Mouse (Mus musculus): ENCODE results near the gene Ccne1. TPM values are rescaled to one million over a fixed set of nuclear protein-coding genes. Genes with fewer than 3 reads are reported as not detected.
A peak's percentile ranks its signal among the peaks of the same experiment; 100 is the strongest.

The Ccne1 gene
- polyA plus RNA-seq (2015; fragmentation: Nextera tagmentation; extraction: Ambion mirVana): 76.3 and 77.5 TPM in 2 replicates

DNA sequence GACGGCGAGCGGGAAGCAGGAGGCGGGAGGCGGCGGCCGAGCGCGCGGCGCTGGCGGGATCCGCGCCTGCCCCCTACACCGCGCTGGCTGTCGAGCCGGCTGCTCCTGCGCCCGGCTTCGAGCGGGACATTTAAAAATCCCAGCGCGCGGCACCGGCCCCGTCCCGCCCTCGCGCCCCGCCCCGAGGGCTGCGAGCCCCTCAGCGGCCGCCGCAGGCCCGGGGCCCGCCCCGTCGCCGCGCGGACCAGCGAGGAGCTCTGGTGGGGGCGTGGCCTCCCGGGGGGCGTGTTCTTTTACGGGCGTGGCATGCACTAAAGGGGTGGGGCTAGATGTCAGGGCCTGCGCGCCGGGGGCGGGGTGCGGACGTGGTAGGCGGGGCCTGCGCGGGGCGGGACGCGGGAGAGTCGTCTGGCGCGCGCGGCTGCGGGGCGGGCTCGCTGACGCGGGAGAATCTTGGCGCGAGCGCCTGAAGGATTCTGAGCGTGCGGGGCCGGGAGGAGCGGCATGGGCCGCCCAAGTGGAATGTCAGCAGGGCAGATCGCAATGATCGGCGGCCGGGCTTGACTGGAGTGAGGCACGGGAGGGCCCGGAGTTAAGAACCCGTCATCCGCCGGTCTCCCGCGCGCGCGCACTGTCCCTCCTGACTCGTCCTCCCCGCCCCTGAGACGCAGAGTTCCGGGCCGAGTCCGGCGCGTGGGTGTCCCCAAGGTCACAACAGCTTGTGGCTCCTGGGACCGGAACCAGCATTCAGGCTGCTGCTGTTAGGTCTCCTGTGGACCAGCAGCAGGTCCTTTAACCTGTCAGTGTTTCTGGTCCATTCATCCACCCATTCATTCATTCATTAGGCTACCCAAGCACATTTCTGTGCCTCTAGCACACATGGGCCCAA is at the start of gene Ccne1:
TSS of gene Ccne1 (minus strand) at position 164 of the 889 bp plus-strand sequence.
- ATAC-seq (ENCODE audit: low FRiP score, low read depth): peak; percentile 90
- H3K27me3 ChIP-seq: no peaks in the 10 kb centered on the region
- H3K4me1 ChIP-seq: peaks cover 44% of the 10 kb centered on the region
- H3K9me3 ChIP-seq: no peaks in the 10 kb centered on the region
- H3K4me2 ChIP-seq (replicated peaks): peak within 1 kb of the TSS; percentile 93
- peak within 1 kb of the TSS; percentile 89 for H3K4me3 ChIP-seq
- peaks cover 20% of the 10 kb centered on the region for H3K36me3 ChIP-seq
- peak within 1 kb of the TSS; percentile 87 for H3K9ac ChIP-seq
- WGBS: under 1% methylated on average over 95 of the region's 102 CpGs
- peak within 1 kb of the TSS; percentile 52; the same call in 1 of the 2 replicates for H3K27ac ChIP-seq

DNA sequence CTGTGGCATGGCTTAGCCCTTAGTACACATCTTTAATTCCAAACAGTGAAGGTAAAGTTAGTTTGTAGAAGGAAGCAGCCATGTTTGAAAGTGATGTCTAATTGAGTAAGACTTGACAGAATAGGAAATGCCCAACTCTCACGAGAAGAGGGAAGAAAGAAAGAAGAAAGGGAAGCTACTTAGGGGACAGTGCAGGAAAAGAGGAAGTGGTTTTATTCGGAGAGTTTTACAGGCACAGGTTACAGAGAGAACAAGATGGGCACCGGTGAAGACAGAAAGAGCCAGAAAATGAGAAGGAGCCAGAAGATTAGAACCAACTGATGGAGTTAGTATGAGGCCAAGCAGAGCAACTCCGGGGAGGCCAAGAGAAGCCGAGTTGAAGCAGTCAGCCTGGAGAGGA is 48.5 kb upstream of the Ccne1 start:
- Histone ChIP-seq H3K27me3 (no peaks in the 10 kb centered on the region), H3K4me3 (no peak overlapping the region), H3K9me3 (no peaks in the 10 kb centered on the region), H3K27ac (no peak overlapping the region), H3K4me2 (replicated peaks) (no peak overlapping the region), H3K36me3 (no peaks in the 10 kb centered on the region), H3K9ac (no peak overlapping the region), H3K4me1 (no peaks in the 10 kb centered on the region)
- ATAC-seq (ENCODE audit: low FRiP score, low read depth): no peak
- 82% methylated on average over 5 of the region's 5 CpGs for WGBS

DNA sequence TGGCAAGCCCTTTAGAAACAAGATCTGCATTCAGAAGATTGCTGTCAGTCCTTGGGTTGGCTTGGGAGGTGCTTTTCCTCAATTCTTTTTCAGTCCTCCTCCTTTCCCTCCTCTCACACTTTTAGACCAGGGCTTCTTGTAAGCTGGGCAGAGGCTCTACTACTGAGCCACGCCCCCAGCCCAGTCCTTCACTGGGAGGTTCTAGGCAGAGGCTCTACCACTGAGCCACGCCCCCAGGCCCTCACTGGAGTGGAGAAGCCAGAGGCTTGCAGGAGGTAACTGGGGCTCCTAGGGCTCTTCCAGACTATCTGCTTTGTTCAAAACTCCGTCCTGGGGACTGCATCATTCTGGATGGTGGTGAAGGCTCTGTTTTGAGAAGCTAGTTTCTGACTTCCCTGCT is 45.2 kb upstream of the Ccne1 start:
- Histone ChIP-seq H3K4me1 (no peaks in the 10 kb centered on the region), H3K9ac (no peak overlapping the region), H3K27ac (no peak overlapping the region), H3K36me3 (no peaks in the 10 kb centered on the region), H3K27me3 (no peaks in the 10 kb centered on the region), H3K4me3 (no peak overlapping the region), H3K4me2 (replicated peaks) (no peak overlapping the region), H3K9me3 (no peaks in the 10 kb centered on the region)
- ATAC-seq (ENCODE audit: low FRiP score, low read depth): no peak
- 81% methylated on average over 3 of the region's 3 CpGs for WGBS

DNA sequence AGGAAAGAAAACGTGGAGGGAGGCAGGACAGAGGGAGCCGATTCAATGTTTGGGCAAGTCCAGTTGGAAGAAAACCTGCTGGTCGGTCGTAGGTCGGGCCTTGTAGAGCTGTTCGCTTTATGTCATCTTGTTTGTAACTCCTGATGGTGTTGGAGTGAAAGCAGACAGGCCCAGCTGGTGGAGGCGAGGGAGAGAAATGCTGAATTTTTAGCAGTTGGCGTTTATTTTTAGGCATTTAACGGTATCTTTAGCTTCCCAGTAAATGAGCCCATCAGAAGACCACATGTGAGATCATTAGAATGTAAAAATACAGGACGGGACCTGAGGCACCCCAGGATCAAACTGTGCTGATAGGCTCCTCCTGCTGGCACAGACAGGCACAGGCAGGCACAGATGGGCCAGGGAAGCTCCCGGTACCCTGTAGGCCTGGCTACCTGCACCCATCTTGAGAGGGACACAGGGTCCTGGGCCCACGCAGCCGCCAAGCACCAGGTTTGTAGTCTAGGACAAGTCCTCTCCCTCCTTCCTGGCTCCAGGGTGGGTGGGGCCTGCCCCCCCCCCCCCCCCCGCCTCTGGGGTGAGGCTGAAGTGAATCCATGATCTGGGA is 44.5 kb upstream of the Ccne1 start:
- Histone ChIP-seq H3K4me2 (replicated peaks) (no peak overlapping the region), H3K36me3 (no peaks in the 10 kb centered on the region), H3K4me3 (no peak overlapping the region), H3K4me1 (no peaks in the 10 kb centered on the region), H3K9me3 (no peaks in the 10 kb centered on the region), H3K27ac (no peak overlapping the region), H3K27me3 (no peaks in the 10 kb centered on the region), H3K9ac (no peak overlapping the region)
- 64% methylated on average over 13 of the region's 14 CpGs for WGBS
- no peak for ATAC-seq (ENCODE audit: low FRiP score, low read depth)

DNA sequence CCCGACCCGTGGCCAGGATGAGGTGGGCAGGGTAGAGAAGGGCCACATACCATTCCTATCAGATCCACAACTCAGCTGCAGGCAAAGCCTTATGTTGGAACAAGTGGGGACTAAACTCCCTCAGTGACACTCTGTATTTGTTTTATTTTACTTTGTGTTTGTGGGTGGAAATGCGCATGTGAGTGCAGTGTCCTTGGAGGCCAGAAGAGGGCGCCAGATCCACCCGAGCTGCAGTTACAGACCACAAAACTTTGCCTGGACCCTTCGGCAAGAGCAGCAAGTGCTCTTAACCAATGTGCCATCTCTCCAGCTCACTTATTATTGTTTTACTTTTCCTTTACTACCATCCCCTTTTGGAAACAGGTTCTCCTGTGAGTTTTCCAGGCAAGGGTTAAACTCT is 40.1 kb upstream of the Ccne1 start:
- Histone ChIP-seq H3K27me3 (no peaks in the 10 kb centered on the region), H3K36me3 (no peaks in the 10 kb centered on the region), H3K9me3 (no peaks in the 10 kb centered on the region), H3K9ac (no peak overlapping the region), H3K4me2 (replicated peaks) (no peak overlapping the region), H3K4me3 (no peak overlapping the region), H3K27ac (no peak overlapping the region), H3K4me1 (no peaks in the 10 kb centered on the region)
- no peak for ATAC-seq (ENCODE audit: low FRiP score, low read depth)
- WGBS: 88% methylated on average over 6 of the region's 6 CpGs

DNA sequence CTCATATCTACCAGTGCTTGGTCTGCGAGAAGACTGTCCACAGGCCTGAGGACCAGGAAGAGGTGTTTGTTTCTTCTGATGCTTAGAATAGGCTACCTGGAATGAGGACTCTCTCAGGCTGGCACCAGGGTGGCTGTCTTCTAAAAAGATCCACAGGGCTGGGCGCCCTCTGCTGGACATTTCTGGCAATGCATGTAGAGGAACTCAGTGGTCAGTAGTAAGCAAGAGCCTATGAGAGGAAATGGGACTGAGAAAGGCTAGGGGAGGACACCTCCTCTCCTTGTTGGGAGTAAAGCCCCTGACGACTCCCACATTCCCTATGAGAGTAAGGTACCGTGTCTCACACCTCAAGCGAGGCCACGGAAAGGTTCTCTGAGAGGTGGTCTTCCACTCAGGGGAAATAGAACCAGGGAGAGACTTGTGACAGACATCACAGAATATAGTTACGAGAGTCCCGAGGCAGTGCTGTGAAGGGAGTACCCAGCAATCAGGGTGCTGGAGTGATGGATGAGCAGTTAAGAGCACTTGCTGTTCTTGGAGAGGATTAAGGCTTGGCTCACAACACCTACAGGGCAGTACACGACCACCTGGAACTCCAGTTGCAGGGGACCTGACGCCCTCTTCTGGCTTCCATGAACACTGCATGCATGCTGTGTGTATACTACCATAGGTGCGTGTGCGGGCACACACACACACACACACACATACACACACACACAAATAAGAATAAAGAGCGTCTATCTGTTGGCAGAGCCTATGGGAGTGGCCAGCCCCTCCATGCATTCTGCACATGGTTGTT is 34.6 kb upstream of the Ccne1 start:
- no peak overlapping the region for H3K27ac ChIP-seq
- H3K27me3 ChIP-seq: no peaks in the 10 kb centered on the region
- no peaks in the 10 kb centered on the region for H3K36me3 ChIP-seq
- H3K9me3 ChIP-seq: no peaks in the 10 kb centered on the region
- 68% methylated on average over 13 of the region's 13 CpGs for WGBS
- H3K4me1 ChIP-seq: 0 out of 2 replicates have a peak, but pooled peaks cover 6% of the 10 kb centered on the region
- no peak overlapping the region for H3K4me3 ChIP-seq
- H3K4me2 ChIP-seq (replicated peaks): no peak overlapping the region
- no peak overlapping the region for H3K9ac ChIP-seq
- peak; percentile 62 for ATAC-seq (ENCODE audit: low FRiP score, low read depth)

DNA sequence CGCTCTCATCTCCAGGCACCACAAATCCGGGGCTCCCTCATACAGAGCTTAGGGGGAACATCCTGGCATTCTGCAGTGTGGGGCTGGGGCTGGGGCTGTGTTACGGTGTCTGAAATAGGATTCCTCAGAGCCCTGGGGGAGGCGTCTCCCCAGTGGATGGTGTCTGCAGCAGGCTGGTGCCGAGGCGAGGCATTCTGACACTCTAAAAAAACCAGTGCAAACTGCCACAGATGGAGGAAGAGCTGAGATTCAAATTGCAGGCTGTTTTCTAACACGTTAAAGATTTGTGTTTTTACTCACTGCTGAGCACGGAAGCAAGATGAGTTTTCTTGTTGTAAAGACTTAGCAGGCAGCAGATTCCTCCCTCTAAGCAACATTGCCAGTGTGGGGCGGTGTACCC is 33.0 kb upstream of the Ccne1 start:
- H3K9ac ChIP-seq: peak overlapping the region; percentile 43
- H3K27me3 ChIP-seq: no peaks in the 10 kb centered on the region
- 34% methylated on average over 9 of the region's 9 CpGs for WGBS
- H3K4me2 ChIP-seq (replicated peaks): no peak overlapping the region
- no peak overlapping the region for H3K27ac ChIP-seq
- H3K4me3 ChIP-seq: no peak overlapping the region
- H3K4me1 ChIP-seq: 0 out of 2 replicates have a peak, but pooled peaks cover 6% of the 10 kb centered on the region
- no peak for ATAC-seq (ENCODE audit: low FRiP score, low read depth)
- no peaks in the 10 kb centered on the region for H3K9me3 ChIP-seq
- no peaks in the 10 kb centered on the region for H3K36me3 ChIP-seq

DNA sequence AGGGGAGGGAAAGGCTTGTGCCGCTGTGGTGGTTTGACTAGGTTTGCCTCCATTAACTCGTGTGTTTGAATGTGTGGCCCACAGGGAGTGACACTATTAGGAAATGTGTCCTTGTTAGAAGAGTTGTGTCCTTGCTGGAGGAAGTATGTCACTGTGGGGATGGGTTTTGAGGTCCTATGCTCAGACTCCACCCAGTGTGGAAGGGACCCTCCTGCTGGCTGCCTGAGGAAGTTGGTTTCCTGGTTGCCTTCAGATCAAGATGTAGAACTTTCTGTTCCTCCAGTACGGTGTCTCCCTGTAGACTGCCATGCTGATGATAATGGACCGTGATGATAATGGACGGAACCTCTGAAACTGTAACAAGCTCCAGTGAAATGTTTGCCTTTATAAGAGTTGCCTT is 27.1 kb upstream of the Ccne1 start:
- Histone ChIP-seq H3K9ac (no peak overlapping the region), H3K36me3 (no peaks in the 10 kb centered on the region), H3K4me1 (peaks cover 17% of the 10 kb centered on the region), H3K27me3 (no peaks in the 10 kb centered on the region), H3K4me3 (no peak overlapping the region), H3K4me2 (replicated peaks) (no peak overlapping the region), H3K27ac (no peak overlapping the region), H3K9me3 (no peaks in the 10 kb centered on the region)
- ATAC-seq (ENCODE audit: low FRiP score, low read depth): no peak
- 92% methylated on average over 5 of the region's 5 CpGs for WGBS

DNA sequence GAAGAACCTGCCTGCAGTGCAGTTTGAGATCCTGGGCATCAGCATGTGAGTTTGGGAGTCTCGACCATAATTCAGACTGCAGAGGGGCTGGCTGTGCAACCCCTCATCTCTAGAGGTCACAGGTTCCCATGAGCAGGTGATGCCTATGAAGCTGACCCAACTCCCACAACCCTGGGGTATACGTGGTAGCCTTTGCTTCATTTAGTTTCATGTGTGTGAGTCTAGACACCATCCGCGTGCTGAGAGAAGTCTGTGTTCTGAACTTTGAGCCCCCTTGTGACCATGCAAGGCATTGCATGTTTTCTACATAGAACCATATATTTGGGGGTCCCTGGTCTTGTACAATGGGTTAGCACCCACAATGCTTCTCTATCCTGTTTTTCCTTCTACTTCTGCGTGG is 23.9 kb upstream of the Ccne1 start:
- H3K36me3 ChIP-seq: no peaks in the 10 kb centered on the region
- H3K4me3 ChIP-seq: no peak overlapping the region
- WGBS: 24% methylated on average over 5 of the region's 5 CpGs
- peaks cover 20% of the 10 kb centered on the region for H3K4me1 ChIP-seq
- peak; percentile 19; the same call in 1 of the 2 replicates for ATAC-seq (ENCODE audit: low FRiP score, low read depth)
- H3K9ac ChIP-seq: no peak overlapping the region
- no peak overlapping the region for H3K4me2 ChIP-seq (replicated peaks)
- H3K27ac ChIP-seq: no peak overlapping the region
- H3K9me3 ChIP-seq: no peaks in the 10 kb centered on the region
- H3K27me3 ChIP-seq: no peaks in the 10 kb centered on the region

DNA sequence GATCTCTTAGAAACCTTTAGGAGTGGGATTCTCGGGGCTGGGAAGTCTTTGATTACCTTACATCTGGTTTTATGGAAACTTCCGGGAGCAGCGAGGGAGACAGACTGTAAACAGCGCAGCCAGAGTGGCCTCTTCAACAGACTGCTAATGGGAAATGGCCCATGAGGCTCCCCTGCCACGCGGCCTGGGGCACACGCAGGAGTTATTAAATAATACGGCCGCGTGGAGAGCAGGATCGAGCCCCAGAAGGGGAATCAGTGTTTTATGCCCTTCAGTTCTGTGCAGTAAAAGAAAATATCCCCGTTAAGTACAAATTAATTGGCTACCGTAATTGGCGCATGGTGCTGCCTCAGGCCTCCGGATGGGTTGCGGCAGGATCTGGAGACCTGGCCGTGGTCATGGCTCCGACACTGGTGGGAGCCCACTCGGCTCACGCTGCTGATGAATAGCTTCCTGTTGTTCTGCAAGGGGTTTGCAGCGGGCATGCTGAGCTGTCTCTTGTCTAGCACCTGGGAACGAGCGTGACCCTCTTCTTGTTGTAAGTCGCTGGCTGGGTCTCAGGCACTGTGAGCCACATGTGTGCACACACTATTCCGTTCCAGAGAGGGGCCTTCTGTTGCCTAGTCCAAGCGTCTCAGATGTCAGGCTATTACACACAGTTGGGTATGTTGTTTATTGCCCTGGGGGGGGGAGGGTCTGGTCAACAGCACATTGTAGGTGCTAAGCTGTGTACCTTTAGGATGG is 22.8 kb upstream of the Ccne1 start:
- 0 out of 2 replicates have a peak, but pooled peaks have one; percentile 35 for ATAC-seq (ENCODE audit: low FRiP score, low read depth)
- no peaks in the 10 kb centered on the region for H3K9me3 ChIP-seq
- H3K27me3 ChIP-seq: no peaks in the 10 kb centered on the region
- no peaks in the 10 kb centered on the region for H3K36me3 ChIP-seq
- peaks cover 29% of the 10 kb centered on the region for H3K4me1 ChIP-seq
- peak overlapping the region; percentile 36 for H3K4me2 ChIP-seq (replicated peaks)
- 14% methylated on average over 26 of the region's 26 CpGs for WGBS
- H3K9ac ChIP-seq: peak overlapping the region; percentile 13; the same call in 1 of the 2 replicates
- H3K4me3 ChIP-seq: peak overlapping the region; percentile 14; the same call in 1 of the 2 replicates
- peak overlapping the region; percentile 58; the same call in 1 of the 2 replicates for H3K27ac ChIP-seq

DNA sequence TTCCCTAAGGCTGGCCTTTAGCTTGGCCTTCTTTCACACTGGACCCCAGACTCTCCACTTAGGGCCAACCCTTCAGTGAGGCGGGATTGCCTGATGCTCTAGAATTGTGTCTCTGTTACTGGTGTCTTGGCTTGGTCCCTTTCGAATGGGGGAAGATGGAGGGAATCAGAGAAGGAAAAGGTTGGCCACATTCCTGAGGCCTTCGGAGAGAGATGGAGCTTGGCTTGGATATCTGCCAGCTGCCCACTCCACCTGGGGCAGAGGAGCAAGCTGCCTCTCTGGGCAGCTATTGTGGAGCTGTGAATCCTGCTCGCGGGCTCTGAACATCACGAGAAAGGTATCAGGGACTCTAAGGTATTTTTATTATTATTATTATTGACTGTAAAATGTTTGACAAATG is 22.2 kb upstream of the Ccne1 start:
- no peak overlapping the region for H3K4me3 ChIP-seq
- H3K9me3 ChIP-seq: no peaks in the 10 kb centered on the region
- no peaks in the 10 kb centered on the region for H3K27me3 ChIP-seq
- H3K36me3 ChIP-seq: no peaks in the 10 kb centered on the region
- H3K4me1 ChIP-seq: peaks cover 29% of the 10 kb centered on the region
- no peak overlapping the region for H3K27ac ChIP-seq
- 50% methylated on average over 6 of the region's 6 CpGs for WGBS
- no peak for ATAC-seq (ENCODE audit: low FRiP score, low read depth)
- peak overlapping the region; percentile 36 for H3K4me2 ChIP-seq (replicated peaks)
- no peak overlapping the region for H3K9ac ChIP-seq
